Mouse (Mus musculus) gastrocnemius, adult 8-10 months (tissue): ENCODE results near the gene Kif3b. TPM values are rescaled to one million over a fixed set of nuclear protein-coding genes. Genes with fewer than 3 reads are reported as not detected.

Experiments
- DNase-seq, 2 experiments: peaks; one replicate each; pipeline ENCODE4 v3.0.0; 2022; ENCODE audit warnings: low spot score in 2 of 2
- total RNA-seq, 4 experiments: library from RNA; stranded (reverse); gene quantifications; 2 replicates each; pipeline ENCODE4 v1.2.4; 2022

The Kif3b gene
- total RNA-seq, 4 experiments from 2014 or later: 3.0 to 3.7 (median 3.4) TPM

GRCm38 (mm10) chr2:153297771-153298170, 6.6 kb downstream of the Kif3b start:
- no peak for DNase-seq

DNA sequence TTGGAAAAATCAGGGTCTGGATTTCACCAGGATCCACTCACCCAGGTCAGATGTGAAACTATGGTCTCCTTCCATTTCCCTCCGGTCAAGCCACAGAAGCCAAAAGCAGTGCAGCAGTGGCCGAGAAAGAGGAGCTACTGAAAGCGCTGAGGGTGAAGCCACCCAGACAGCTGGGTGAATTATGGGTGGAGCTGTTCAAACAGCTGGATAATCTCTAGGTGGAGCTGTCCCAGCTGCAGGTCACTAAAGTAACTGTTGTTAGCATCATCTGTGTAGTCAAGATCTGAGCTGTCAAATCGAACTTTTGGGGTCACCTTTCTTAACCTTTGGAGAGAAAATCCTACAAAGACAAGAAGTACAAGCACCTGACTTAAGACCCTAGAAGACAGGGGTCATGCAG, 7.2 kb downstream of the Kif3b start:
- DNase-seq: no peak

DNA sequence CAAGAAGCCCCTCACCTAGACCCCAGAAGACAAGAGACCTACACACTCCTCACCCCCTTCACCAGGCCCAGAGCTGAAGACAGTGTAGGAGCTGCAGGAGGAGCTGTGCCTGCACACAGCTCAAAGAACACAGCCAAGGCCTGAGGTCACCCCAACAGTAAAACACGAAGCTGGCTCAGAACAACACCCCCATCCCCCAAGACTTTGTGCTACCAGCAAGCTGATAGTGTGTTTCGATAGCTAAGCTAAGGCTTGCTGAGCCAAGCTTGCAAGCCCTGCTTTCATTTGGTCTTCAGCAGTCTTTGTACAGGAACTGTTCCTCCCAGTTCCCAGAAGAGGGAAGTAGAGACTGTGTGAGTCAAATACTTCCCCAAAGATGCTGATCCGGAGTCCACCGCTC, 7.7 kb downstream of the Kif3b start:
- no peak for DNase-seq

- DNase-seq: no peak
These were observed 9.9 kb downstream of the Kif3b start for GRCm38 (mm10) chr2:153301123-153301522.

DNA sequence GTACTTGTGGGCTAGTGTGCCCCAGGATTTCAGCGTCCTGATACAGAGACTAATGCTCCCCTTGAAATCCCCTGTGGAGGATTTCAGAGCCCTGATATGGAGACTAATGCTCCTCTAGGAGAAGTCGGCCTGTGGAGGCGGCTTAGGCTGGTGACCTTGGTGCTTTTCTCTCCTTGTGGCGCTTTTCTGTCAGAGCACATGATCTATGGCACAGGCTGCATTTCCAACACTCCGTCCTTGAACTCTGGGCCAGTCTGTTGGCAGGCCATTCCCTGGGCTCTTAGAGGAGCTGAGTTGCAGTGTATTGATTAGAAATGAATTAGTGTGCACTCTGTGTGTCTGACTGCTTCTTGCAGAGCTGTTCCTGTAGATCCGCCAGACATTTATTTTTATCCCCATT, 14.0 kb downstream of the Kif3b start:
- DNase-seq: no peak

DNA sequence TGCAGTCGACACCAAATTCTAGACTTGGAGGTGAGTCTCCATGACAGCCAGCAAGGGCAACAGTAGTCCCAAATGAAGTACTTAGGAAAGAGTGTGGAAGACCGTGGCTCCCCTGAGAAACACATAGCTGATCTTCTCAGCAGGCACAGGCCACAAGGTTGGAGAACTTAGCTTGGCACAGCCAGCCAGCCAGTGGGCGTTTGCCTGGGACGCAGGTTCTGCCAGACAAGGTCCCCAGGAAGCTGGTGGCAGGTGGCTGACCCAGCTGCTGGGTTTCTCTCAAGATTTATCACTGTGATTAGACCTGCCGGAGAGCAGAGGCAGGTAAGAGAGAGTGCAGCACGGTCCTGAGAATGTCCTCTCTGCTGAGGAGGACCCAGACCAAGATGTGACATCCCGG, 17.4 kb downstream of the Kif3b start:
- no peak for DNase-seq

- no peak for DNase-seq
These were observed 17.9 kb downstream of the Kif3b start for GRCm38 (mm10) chr2:153309106-153309505.

DNA sequence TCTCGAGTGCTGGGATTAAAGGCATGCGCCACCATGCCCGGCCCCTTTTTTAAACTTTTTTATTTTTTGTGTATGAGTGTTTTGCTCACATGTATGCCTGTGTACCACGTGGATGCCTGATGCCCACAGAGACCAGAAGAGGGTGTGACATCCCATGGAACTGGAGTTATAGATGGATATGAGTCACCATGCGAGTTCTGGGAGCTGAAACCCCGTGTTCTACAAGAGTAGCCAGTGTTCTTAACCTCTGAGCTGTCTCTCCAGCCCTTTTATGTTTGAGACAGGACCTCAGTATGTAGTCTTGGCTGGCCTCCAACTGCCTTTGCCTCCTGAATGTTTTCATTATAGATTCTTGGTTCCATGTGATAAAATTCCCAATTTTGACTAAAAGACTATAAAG, 19.0 kb downstream of the Kif3b start:
- DNase-seq: no peak

GRCm38 (mm10) chr2:153312884-153313283, 21.7 kb downstream of the Kif3b start:
- no peak for DNase-seq

DNA sequence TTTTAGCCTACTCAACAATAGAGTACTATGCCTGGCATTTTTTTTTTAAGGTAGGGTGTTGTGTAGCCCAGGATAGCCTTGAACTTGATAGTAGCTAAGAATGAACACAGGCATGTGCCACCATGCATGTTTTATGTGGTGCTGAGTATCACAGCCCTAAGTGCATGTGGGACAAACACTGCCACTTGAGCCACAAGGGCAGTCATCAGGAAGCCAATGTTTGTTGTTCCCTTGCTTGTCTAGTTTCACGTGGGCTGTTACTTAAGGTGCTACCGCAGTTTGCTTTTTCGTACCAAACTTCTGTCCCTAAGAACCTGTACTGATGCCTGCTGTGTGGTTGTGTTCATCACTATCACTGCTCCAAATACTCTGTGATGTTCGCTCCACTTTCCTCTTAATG, 27.2 kb downstream of the Kif3b start:
- no peak for DNase-seq

- no peak for DNase-seq
These were observed 27.9 kb downstream of the Kif3b start for GRCm38 (mm10) chr2:153319036-153319643.

DNA sequence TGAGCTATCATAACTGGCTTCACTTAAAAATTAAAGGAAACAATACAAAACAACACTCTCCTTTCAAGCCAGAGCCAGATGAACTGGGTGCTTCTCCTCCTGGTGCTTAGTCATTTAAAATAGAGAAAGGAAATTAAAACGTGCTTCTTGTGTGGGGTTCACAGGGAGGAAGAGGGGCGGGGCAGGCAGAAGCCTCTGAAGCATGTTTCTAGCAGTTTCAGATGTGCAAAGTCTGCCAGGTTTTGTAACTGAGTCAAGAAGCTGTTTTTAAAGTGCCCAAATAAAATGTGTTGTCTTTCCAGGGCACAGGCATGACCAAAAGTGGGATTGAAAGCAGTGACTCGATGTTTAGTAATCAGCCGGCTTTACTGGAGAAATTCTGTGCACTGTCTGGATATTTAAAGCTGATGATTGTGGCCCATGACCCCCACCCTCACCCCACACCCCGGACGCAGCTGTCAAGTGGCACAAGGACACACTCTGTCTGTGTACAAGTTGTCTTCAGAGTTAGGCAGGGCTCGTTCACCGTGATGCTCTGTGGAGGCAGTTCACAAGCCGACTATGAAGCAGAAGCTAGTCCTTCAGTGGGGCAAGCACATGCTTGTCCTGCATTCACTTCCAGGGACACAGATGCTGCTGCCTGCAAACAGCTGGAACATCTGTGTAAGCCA, 34.6 kb downstream of the Kif3b start:
- no peak for DNase-seq

- DNase-seq: no peak
These were observed 41.1 kb downstream of the Kif3b start for GRCm38 (mm10) chr2:153332271-153332670.

- DNase-seq: no peak
These were observed 41.8 kb downstream of the Kif3b start for GRCm38 (mm10) chr2:153332981-153333380.

GRCm38 (mm10) chr2:153333822-153334232, 42.6 kb downstream of the Kif3b start:
- DNase-seq: no peak

DNA sequence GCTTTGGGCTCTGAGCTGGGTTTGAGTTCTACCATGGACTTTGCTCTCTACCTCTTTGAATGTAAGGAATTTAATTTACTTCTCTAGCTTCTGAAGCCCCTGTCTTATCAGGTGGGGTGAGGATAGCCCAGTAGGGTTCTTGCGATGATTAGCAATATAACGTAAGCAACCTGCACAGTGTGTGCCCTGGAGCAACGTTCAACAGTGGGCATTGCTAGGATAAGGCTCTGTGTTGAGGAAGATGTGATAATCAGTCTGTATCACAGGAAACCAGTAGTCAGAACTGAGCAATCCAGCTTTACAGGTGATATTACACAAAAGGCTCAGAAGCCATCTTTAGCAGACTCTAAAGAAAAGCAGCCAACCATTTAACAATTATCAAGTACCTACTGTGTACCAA, 43.1 kb downstream of the Kif3b start:
- no peak for DNase-seq

DNA sequence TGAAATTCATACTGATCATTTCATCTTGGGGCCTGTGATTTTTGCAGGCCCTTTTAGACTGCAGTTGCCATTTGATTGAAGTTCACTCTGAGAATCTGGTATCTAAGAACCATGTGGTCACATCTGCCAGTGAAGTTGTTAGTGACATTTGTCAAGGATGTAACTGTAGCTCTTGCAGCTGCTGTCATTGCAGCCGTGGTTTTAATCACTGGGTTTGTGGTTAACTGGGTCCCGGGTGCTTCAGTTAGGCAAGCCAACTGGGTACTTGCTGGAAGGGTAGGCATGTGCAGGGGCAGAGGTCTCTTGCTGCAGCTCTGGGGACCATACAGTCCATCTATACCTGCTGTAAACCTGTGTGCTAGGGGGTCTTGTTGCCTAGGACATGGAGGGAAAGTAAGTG, 44.9 kb downstream of the Kif3b start:
- no peak for DNase-seq

DNA sequence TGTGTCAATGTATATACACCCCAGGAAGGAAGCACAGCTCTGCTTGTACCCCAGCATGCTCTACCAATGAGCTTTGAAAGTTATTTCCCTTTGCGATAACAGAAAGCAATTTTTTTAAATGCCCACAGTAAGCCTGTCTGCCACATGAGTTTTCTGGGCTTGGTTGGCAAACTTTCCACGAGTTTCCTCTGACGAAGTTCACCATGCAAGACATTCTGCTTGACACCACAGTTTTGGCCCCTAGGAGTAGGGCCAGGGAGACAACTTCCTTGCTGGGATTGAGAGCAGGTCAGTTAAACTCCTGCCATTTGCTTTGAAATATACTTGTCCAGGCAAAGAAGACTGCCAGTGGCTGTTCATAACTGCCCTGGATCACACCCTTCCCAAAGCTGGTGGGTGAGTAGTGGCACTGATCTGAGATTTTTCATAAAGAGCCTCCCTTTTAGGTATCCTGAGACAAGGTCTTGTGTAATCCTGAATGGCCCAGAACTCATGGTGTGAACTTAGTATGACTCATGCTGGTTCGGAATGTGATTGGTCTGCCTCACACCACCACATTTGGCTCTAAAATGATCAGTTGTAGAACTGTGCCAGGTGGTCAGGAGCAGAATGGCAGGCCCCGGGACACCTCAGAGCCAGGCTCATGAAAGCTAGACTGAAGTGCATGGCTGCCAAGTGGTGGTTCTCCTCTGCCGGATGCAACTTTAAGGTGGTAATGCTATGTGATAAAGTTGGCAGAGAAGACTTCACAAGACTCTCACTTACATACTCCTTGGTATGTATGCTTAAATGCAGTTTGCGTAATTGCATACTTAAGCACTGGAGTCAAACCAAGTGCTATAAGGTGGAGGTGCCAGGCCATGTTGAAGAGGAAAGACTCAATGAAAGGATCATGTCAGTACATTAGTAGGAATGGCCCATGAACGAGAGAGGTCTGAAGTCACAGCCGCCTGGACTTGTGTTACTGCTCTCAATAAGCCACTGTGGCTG, 47.4 kb downstream of the Kif3b start:
- DNase-seq: no peak

- DNase-seq: no peak
These were observed 51.0 kb downstream of the Kif3b start for GRCm38 (mm10) chr2:153342166-153342565.

- no peak for DNase-seq
These were observed 51.4 kb downstream of the Kif3b start for GRCm38 (mm10) chr2:153342602-153343001.

DNA sequence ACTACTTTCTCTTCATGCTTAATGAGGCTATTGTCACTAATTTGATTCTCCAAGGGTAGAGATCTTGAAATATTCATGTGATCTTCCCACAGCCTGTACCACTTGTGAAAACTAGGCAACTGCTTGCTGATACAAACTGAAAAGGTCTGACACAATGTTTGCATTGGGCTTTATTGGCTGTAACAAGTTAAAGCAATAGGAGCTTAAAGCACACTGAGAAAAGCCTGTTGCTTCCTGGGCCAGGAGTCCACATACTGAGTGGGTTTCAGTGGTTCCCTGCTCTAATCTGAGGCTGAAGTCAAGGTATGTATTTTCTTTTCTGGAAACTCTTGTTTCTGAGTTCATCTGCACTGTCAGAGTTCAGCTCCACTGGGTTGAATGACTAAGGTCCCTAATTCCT, 52.0 kb downstream of the Kif3b start:
- no peak for DNase-seq

GRCm38 (mm10) chr2:153345071-153345453, 53.8 kb downstream of the Kif3b start:
- DNase-seq: no peak
